Mouse (Mus musculus) stomach, postnatal 0 days (tissue): ENCODE results near the gene H2al2c.
"Not testable (repeated sequence)": the region's sequence is repeated elsewhere in the genome, so short reads cannot be mapped to it uniquely, and the experiment has no call there.

ENCODE experiments used
- CTCF ChIP-seq: IDR thresholded peaks from 2 replicates; pipeline ENCODE4 v1.5.1; 2016; ENCODE audit warnings: antibody characterized with exemption, low read depth, mild to moderate bottlenecking, moderate library complexity
- EP300 ChIP-seq: optimal IDR thresholded peaks from 2 replicates; pipeline ENCODE3; 2016; ENCODE audit warnings: antibody characterized with exemption

- not testable (repeated sequence) for TF ChIP-seq CTCF, EP300
These were observed at the start of gene H2al2c for GRCm38 (mm10) chrY:2598799-2599198.
